Mouse (Mus musculus): ENCODE measurements around the gene Cenpe. TPM values are rescaled to one million over a fixed set of nuclear protein-coding genes. Genes with fewer than 3 reads are reported as not detected.
"Not testable (repeated sequence)": the region's sequence is repeated elsewhere in the genome, so short reads cannot be mapped to it uniquely, and the experiment has no call there.

The Cenpe gene
- total RNA-seq (2021), result under 1 TPM; 0.27 to 0.43 TPM
- long read RNA-seq, experiment 1, result 0 reads
- long read RNA-seq, experiment 2, result 0 reads

- intact Hi-C loops (cut with DNase I), result no loop called here
- peak; percentile 80 to 86 for DNase-seq
Observed at GRCm38 (mm10) chr3:135211805-135212657, at the start of gene Cenpe. Gene Cenpe, plus strand, starts transcription at chr3:135212537.

DNA sequence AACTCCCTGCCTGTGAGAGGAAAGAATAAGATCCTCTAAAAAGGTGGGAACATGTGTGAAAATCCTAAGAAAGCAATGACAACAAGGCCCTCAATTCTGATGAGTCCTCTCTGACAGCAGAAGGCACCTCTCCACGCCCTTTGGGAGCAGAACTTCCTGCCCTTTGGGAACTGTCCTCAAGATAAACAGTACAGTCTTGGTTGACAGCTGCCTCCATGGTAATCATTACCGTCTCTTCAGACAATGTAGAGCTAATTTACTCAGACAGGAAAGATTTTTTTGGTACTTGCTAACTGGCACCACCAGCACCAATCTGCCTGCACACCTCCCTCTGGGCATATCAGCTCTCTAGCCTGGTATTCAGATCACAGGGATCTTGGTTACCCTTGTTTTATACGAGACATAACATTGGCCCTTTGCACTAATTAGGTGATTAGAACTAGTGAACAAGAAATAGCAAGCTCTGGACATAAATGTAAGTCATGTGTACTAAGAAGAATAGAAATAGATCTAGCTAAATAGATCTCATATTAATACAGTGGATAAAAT, 40.4 kb upstream of the Cenpe start:
- no peak for DNase-seq
- intact Hi-C loops (cut with DNase I), result no loop called here

GRCm38 (mm10) chr3:135191861-135192260, 20.5 kb upstream of the Cenpe start:
- no peak for DNase-seq
- intact Hi-C loops (cut with DNase I), result no loop called here

DNA sequence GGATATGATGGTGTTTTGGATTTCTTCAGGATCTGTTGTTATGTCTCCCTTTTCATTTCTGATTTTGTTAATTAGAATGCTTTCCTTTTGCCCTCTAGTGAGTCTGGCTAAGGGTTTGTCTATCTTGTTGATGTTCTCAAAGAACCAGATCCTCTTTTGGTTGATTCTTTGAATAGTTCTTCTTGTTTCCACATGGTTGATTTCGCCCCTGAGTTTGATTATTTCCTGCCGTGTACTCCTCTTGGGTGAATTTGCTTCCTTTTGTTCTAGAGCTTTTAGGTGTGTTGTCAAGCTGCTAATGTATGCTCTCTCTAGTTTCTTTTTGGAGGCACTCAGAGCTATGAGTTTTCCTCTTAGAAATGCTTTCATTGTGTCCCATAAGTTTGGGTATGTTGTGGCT, 14.3 kb upstream of the Cenpe start:
- intact Hi-C loops (cut with DNase I); DNase-seq: not testable (repeated sequence)

GRCm38 (mm10) chr3:135200409-135201303, 11.7 kb upstream of the Cenpe start:
- intact Hi-C loops (cut with DNase I), result no loop called here
- no peak for DNase-seq

- intact Hi-C loops (cut with DNase I), result no loop called here
- DNase-seq, result no peak
Observed at GRCm38 (mm10) chr3:135206621-135207020, 5.7 kb upstream of the Cenpe start.

DNA sequence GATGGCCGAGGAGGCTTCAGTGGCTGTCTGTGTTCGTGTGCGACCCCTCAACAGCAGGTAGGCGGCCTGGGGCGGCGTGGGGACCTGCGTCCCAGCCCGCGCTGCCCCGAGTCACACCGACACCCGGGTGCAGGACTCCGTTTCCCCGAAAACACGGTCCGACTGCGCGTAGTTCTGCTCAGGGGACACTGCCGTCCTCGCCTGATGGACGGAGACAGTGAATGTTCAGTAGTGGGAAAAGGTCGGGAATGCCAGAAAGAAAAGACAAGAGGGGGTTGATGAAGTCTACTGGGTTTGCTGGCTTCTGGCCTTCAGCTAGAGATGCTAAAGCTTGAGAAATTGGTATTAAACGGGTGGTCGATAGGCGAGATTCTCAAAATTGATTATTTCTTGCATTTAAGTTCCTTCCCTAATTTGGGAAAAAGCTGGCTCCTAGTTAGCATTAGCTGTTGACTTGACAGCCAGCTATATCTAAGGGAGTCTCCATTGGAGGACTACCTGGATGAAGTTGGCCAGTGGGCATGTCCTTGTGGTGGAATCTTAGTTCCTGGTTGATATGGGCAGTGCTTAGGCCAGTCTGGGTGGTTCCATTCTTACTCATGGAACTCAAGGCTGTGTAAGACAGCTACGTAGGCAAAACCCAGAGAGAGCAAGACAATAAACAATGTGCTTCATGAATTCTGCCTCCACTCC, 467 bp downstream of the Cenpe start:
- DNase-seq, result no peak
- intact Hi-C loops (cut with DNase I), result no loop called here

- DNase-seq, result no peak
- intact Hi-C loops (cut with DNase I), result no loop called here
Observed at GRCm38 (mm10) chr3:135232058-135232457, 19.7 kb downstream of the Cenpe start.

- intact Hi-C loops (cut with DNase I), result no loop called here
- DNase-seq, result no peak
Observed at GRCm38 (mm10) chr3:135232462-135232861, 20.1 kb downstream of the Cenpe start.

DNA sequence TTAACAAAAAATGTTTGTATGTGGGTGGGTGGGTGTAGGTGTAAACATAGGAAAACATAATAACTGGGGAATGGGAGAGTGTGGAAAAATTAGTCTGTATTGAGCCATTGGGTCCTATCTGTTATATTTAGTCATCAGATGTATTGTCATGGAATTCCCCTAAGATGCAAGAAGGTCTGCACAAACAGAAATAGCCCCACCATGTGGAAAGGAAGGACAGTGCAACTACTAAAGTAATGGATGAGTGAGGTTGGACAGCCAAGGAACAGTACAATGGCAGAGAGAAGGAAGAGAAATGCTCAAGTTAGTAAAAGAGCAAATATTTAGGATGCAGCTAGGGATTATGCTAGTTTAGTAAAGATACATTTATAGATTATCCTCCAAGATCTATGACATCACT, 33.4 kb downstream of the Cenpe start:
- DNase-seq, result no peak

DNA sequence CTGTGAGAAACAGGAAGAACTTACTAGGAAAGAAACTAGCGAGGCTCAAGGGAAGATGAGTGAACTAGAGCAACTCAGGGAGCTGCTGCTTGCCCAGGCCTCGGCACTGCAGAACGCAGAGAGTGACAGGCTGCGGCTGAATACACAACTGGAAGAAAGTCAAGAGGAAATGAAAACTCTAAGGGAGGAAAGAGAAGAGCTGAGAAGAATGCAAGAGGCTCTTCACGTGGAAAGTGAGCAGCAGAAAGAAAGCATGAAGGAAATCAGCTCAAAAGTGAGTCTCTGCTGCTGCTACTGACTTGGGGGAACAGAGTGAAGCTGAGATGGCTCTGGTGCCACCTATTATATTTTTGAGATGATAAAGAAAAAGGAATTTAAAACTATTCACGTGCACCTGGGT, 34.5 kb downstream of the Cenpe start:
- intact Hi-C loops (cut with DNase I), result no loop called here
- DNase-seq, result no peak

More for the DNA sequence above, 33.4 kb downstream of the Cenpe start:
- intact Hi-C loops (cut with DNase I), result no loop called here

GRCm38 (mm10) chr3:135249104-135249503, 36.8 kb downstream of the Cenpe start:
- intact Hi-C loops (cut with DNase I), result no loop called here
- no peak for DNase-seq

GRCm38 (mm10) chr3:135251825-135252224, 39.5 kb downstream of the Cenpe start:
- intact Hi-C loops (cut with DNase I), result no loop called here
- DNase-seq, result no peak

GRCm38 (mm10) chr3:135254784-135255183, 42.4 kb downstream of the Cenpe start:
- DNase-seq, result no peak
- intact Hi-C loops (cut with DNase I), result no loop called here

- intact Hi-C loops (cut with DNase I), result no loop called here
- no peak for DNase-seq
Observed at GRCm38 (mm10) chr3:135258919-135259318, 46.6 kb downstream of the Cenpe start.

DNA sequence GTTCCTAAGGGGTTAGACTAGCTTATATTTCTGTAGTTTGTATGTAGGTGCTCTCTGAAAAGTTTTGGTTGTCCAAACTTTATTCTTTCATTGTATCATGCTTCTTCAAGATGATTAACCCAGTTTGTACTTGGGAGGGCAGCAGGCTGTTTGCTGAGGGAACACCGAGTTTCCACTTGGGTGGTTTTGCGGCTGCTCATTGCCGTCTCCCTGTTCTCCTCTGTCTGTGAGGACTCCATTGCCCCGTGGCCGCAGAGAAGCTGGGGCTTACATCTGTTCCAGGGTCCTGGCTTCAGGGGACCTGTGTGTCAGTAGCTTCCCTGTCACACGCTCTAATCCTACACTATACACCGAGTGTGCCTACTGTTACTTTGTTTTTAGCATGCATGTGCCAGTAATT, 47.9 kb downstream of the Cenpe start:
- DNase-seq, result no peak
- intact Hi-C loops (cut with DNase I), result no loop called here

DNA sequence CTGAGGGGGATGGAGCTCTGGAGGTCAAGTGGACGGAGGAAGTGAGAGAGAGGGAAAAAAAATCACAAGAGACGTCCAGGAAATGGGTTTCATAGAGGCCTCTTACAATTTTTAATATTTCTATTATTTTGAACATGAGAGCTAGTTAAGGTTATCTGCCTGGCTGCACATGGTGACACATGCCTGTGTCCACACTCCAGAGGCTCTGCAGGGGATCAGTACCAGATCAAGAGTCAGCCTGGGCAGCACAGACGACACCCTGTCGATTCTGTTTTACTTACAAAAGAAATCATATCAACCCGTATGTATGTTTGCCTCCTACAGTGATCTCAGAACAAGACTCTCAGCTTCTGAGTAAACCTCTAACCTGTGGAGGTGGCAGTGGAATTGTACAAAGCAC, 56.3 kb downstream of the Cenpe start:
- intact Hi-C loops (cut with DNase I), result no loop called here

GRCm38 (mm10) chr3:135269391-135269990, 57.2 kb downstream of the Cenpe start:
- no peak for DNase-seq
- intact Hi-C loops (cut with DNase I), result no loop called here

More for the DNA sequence above, 56.3 kb downstream of the Cenpe start:
- DNase-seq, result no peak

- no peak for DNase-seq
- intact Hi-C loops (cut with DNase I), result no loop called here
Observed at GRCm38 (mm10) chr3:135272627-135273026, 60.3 kb downstream of the Cenpe start.

DNA sequence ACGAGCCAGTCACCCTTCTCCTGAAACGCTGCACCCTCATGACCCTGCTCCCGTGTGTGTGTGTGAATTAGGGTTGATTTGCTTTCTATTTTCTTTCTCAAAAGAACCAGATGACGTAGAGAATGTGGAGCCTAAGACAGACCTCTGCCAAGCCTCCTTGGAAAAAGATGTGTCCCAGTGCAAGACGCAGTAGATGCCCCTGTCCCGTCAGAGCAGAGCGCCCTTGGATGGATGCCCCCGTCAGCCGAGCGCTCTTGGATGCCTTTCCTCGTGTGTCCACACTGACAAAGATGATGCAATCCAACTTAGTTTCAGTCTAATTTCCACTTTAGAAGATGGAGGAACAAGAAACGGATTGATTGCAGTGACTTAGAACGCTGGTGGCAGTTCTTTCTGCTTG, 60.7 kb downstream of the Cenpe start:
- intact Hi-C loops (cut with DNase I), result no loop called here
- peak in 1 of 2 experiments; percentile 16 for DNase-seq

Measured in gastrocnemius, postnatal 36 days (tissue).